Mouse (Mus musculus) CD4-positive, CD25-positive, alpha-beta regulatory T cell, adult 2 months (primary cell): ENCODE measurements around the gene Ghrh.
"Not testable (repeated sequence)": the region's sequence is repeated elsewhere in the genome, so short reads cannot be mapped to it uniquely, and the experiment has no call there.

Experiments
- DNase-seq: peaks from one replicate; pipeline ENCODE4 v3.0.0-alpha.2; 2012; ENCODE audit warnings: low read depth, low spot score

The Ghrh gene

DNA sequence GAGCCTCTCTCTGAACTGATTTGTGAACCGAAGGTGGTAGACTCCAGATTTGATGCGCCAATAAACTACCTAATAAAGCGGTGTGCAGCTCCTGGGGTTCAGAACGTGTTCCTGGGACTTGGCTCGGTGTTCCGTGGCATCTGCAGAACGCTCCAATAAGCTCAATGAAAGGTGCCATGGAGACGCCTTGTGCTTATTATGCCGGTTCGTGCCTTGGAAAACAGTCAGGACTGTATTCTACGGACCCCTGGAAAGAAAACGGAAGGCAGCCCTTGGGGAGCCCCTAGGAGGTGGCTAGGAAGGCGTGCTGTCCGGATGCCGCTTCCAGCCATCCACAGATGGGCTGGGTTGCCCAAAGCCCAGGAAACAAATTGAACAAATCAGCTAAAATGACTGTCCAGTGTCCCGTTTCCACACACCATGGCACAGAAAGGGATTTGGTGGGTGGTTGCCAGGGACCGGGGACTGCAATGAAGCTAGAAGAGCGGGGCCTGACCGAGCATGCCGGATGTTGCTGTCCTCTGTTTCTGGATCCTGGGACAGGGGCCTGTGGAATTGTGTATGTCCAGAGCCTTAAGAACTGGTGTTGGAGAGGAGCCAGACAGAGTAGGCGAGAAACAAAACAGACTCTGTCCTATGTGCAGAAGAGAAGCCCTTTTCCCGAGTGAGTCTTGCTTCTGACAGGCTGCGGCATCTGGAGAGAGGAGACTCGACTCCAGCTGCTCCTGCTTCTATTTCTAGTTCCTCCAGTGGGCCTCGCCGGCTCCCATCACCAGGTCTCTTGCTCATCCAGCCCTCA is at the start of gene Ghrh:
Gene Ghrh, minus strand, starts transcription at position 146 of the 799 bp plus-strand sequence.
- no peak for DNase-seq

DNA sequence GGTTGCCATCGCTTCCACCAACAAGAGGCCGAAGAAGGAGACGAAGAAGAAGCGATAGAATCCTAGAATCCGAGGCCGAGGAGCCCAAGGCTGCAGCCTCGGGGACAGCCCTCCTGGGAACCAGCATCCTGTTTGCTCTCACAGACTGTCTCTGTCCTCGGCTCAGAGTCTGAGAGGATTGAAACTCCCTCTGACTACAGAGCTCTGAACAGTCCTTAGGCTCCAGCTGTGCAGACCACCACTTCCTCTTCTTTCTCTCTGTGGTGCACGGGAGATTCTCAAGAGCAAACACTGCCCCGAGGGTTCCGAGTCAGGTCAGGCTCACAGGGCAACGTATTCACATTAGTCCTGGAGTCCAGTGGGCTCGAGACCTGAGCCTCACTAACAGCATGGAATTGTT is 48.7 kb upstream of the Ghrh start:
- DNase-seq = no peak

DNA sequence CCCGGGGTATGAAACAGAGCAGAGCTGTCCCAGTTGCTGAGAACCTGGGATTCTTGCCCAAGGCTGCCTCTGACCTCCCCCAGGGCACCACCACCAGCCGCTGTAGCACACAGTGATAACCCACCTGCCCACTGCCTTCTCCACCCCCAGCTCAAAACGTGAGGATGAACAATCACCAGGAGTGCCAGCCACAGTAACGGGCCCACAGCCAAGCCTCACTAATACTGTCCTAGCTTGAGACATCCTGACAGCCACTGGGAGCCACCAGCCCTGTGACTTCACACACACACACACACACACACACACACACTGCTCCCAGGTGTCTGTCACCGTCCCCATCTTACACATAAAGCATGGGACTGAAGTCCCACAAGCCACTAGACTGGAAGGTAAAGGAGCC is 48.1 kb upstream of the Ghrh start:
- DNase-seq = no peak

DNA sequence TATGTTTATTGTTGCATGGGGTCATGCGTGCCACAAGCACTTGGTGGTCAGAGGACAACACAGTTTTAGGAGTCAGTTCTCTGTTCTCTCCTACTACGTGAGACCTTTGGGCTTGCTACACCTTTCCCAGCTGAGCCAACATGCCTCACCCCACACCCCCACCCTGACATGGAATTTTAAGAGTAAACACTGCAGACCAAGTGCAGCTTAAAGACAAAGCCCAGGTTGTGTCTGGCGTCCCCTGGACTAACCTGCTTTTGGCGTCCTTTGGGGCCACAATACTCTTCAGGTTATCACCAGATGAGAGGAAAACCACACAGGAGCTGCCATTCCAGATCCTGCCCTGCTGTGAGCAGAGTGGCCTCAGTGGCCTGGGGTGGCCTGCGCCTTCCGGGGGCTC is 47.6 kb upstream of the Ghrh start:
- DNase-seq = no peak

DNA sequence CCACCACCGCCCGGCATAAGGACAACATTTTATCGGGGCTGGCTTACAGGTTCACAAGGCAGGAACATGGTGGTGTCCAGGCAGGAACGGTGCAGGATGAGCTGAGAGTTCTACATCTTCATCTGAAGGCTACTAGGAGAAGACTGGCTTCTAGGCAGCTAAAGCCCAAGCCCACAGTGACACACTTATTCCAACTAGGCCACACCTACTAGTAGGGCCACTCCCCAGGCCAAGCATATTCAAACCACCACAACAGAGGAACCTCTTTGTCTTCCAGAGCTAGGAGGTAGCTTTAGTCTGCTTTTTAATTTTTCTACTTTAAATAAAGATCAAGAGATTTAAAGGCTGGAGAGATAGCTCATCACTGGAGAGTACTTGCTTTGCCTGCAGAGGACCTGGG is 46.2 kb upstream of the Ghrh start:
- no peak for DNase-seq

DNA sequence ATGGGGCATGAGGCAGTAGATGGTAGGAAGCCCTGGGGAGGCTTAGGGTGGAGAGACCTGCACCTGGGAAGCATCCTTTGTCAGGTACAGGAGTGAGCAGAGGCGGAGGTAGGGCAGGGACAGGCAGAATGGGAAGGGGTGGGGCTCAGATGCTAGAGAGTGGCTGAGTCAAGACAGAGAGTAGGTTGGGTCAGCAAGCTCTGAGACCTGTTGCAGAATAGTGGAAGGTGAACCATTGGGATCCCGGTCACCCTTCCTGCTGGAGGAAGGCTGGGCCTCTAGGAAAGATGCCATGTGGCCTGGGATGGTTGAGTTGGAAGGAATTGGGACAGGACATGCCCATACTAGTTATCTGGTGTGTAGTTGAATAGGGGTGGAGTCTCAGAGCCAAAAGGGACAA is 45.0 kb upstream of the Ghrh start:
- no peak for DNase-seq

DNA sequence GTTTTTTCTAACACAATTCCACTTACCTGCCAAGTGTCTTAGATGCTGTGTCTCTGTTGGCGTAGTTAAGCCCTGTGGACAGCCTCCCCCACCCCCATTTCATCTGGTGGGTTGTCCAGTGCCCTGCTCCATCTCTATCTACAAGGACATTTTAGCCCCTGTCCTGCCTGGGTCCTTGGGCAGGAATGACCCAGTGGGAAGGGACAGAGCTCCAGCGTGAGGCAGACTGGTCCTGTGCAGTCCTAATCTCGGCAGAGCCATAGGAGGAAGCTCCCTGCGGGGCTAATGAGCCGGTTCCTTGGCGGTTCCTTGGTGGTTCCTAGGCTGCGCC is 42.2 kb upstream of the Ghrh start:
- no peak for DNase-seq

DNA sequence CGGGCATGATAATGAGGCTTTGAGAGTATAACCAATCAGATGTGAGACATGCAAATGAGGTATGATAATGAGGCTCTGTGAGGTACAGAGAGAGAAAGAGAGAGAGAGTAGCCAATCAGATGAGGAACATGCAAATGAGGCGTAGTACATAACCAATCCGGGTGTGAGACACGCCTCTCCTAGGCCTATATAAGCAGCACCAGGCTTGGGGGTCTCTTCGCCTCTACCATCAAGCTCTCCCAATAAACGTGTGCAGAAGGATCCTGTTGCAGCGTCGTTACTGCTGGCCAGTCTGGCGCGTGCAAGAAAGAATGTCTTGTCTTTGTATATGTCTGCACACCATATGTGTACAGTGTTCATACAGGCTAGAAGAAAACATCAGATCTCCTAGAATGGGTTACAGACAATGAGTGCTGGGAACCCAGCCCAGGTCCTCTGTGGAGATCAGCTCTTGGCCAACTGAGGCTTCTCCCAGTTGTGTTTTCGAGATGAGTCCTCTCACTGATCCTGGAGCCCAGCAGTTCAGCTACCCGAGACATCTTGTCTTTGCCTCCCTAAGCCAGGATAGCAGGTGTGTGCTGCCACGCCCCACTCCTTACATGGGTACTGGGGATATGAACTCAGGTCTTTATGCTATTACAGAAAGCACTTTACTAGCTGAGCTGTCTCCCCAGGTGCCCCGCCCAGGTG is 41.7 kb upstream of the Ghrh start:
- DNase-seq = not testable (repeated sequence)

DNA sequence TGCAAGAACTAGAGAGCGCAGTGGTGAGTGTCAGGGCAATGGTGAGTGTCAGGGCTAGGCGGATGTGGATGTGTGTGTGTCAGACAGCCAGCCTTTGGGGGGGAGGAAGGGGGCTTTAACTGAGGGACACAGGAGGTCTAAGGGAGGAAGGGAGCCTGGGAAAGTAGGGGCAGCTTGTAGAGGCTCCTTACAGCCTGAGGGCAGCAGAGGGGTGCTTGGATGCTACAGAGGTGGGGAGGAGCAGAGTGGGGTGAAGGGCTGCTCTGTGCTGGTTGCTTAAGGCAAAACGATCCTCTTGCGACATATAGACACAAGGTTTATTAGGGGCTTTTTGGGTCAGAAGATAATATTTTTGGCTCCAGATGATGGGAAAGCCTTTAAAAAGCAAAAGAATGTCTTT is 37.5 kb upstream of the Ghrh start:
- DNase-seq = no peak

DNA sequence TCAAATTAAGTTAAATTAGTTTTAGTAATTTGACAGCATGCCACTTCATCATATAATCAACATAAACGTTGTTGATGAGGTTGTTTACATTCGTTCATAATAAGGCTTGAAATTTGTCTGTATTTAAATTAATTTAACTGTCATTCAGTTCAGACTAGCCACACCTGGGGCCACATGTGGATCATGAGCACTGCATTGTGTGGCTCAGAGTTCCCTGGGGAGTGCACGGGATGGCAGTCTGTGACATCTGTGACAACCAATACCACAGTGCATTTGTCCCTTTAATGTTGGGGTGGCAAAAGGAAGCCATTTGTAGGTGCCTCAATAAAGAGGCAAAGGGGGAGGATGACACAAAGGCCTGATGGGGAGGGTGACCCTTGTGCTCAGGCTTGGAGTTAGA is 29.7 kb upstream of the Ghrh start:
- DNase-seq = no peak

DNA sequence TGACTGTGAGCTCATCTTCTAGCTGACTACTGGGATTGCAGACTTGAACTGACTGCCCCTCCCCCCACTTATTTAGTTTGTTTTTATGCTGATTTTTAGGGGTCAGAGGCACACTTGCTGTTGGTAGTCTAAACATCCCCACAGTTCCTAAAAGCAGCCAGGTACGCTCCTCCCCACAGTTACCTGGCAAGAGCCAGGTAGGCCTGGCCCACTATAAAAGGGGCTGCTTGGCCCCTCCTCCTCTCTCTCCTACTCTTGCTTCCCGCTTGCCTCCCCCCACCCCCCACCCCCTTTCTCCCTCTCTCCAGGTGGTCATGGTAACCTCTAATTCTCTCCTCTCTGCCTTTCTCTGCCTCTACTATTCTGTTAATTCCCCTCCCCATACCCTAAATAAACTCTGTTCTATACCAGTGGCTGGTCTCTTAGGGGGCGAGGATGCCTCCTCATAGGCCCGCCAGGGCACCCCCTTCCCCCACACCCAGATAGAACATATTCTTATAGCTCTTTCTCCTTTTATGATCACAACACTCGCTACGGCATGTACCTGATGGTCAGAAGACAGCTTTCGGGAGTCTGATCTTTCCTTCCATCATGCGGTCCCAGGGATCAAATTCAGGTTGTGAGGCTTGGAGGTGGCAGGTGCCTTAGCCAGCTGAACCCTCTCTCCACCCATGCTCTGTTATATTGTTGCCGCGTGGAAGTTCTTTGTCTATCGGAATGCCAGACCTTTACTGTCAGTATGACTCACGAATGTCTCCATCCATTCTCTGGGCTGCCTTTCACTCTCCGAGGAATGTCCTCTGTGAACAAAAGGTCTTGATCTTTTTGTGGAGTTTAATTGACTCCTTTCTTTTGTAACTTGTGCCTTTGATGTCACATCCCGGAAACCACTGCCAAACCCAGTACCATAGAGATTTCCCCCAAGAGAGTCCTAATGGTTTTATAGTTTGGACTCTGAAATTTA is 28.8 kb upstream of the Ghrh start:
- DNase-seq = no peak

DNA sequence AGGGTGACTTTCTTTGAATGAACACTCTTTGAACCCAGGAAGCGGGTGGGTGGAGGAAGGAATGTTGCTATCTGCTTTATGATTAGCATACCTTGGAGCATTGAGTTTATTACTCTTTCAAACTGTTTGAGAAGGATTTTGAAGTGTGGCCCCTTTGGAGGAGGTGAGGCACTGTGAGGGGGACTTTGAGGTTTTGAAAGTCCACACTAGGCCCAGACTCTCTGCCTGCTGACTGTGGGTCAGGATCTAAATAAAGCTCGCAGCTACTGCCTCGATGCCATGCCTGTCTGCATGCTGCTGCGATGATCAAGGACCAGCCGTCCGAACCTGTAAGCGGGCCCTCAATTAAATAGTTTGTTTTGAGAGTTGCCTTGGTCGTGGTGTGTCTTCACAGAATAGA is 27.7 kb upstream of the Ghrh start:
- no peak for DNase-seq

DNA sequence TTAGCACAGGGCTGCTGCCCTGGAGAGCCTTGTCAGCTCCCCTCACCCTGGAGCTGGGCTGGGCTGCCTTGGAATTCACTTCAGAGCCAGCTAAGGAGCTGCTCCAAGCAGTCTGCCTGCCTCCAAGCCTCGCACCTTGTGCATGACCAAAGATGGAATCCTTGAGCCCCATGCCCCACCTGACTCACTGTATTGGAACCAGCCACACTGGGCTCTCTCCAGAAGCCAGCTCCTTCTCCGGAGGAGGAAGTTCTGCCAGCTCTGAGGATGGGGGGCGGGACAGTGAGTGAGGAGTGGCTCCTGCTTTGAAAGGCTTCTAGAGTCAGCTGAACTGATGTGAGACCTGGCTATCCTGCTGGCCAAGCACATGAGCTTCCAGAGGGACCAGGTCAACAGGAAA is 26.4 kb upstream of the Ghrh start:
- no peak for DNase-seq

DNA sequence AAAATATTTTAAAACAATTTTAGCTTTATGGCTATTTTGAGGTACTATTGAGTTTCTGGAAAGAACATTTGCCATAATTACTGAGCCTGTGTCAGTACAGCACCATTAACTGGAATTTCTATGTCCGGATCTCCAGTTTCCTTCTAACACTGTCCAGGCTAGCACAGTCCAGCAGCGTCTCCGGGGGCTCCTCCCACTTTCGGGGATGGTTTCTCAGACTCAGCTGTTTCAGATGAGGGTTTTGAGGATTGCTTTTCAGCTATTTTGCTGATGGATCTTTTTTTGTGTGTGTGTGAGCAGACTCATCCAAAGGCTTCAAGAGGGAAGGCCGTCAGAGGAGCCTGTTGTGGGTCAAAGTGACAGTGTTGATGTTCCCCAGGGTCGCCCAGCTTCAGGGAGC is 24.4 kb upstream of the Ghrh start:
- DNase-seq = no peak

DNA sequence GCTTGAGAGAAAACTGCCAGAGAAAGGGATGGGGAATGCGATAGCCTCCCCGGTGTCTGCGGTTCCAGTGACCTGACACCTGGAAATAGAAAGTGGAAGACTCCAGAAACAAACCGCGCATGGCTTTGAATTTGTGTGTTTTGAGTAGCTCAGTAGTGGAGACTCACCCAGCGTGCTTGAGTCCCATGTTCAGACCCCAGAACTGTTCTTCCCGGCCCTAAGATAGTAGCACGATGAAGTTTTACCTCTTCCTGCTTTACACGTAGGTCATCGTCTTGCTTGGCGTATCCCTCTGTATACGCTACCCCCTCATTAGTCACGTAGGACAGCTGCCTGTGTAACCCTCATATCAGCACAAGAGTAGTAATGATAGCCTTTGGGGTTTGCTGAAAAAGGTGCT is 20.7 kb upstream of the Ghrh start:
- no peak for DNase-seq

DNA sequence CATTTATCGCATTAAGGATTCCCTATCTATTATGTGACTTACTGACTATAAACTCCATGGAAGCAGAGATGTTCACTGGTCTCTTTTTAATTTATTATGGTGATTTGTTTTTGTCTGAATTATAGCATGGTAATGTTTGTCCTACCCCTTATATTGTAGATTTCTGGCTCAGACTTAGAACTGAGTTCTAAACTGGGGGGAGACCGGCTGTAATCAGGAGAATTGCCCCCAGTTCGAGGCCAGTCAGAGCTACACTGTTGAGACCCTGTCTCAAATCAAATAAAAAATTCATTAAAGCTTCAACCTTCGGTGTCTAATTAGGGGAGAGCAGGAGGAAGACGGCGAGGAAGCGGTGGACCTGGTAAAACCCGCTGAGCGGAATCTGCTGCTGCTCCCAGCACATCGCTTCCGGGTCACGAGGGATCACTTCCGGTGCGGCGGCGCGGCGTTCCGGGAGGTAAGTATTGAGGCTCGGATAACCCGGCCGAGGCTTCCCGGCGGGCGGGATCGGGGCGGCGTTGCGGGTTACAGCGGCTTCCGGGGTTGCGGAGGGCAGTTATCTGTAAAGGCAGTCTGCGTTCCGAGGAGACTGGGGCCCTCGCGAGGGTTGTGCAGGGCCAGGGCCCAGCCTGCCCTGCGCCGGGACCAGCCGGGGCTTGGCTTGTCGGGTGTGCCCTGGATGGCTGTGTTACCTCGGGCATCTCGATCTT is 20.0 kb upstream of the Ghrh start, which contains the start of gene Manbal:
Gene Manbal, plus strand, starts transcription at position 411 of the 710 bp plus-strand sequence.
- peak; percentile 97 for DNase-seq

DNA sequence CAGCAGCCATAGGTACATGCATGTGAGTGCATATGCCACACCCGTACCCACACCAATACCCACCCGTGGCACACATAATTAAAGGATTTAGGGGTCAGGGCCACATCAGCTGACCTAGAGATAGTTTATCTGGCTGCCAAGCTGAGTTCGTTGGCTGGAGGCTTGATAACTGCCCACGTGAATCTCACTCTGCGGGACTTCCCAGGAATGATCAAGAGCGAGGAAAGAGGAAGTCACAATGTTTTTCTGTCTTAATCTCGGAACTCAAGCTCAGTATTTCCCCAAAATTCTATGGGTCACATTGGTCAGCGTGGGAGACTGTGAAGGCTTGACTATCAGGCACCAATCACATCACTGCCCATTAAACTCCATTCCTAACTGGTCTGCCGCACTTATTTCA is 19.5 kb upstream of the Ghrh start:
- no peak for DNase-seq

DNA sequence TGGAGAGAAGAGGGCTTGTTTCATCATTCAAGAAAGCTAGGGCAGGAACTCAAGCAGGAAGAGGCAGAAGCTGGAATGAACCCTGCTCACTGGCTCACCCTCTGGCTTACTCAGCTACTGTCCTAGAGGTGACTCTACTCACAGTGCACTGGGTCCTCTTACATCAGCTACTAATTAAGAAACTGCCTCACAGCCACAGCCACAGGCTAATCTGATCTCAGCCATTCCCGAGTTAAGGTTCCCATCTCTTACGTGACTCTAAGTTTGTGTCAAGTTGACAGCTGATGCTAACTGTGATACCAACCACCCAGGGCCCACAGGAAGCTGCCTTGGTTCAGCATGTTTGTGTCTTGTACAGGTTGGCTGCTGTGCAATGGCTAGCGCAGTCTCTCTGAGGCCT is 15.7 kb upstream of the Ghrh start:
- no peak for DNase-seq

DNA sequence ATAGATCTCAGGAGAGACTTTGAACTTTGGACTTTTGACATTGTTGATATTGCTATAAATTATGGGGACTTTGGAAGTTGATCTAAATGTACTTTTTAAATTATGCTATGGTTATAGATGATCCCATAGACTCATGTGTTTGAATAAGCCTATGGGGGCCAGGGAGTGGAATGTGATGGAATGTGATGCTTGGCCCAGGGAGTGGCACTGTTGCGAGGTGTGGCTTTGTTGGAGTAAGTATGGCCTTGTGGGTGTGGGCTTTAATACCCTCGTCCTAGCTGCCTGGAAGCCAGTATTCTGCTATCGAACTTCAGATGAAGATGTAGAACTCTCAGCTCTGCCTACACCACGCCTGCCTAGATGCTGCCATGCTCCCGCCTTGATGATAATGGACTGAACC is 12.7 kb upstream of the Ghrh start:
- no peak for DNase-seq

DNA sequence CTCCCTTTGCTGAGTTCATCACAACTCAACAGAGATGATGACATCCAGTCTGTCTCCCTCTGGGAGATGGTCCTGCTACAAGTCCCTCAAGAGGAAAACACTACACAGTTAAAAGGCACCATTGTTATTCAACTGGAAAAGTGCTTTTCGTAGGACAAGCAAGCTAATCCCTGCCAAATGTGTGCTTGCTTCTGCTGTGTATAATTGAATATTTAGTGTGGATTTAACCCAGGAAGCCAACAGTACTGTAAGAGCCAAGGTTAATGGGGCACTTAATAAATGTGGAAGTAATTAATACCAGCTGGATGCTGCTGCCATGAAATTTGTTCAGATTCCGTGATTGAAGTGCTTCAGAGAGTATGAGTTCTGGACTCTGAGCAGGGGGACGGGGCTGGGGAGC is 6.8 kb upstream of the Ghrh start:
- no peak for DNase-seq

DNA sequence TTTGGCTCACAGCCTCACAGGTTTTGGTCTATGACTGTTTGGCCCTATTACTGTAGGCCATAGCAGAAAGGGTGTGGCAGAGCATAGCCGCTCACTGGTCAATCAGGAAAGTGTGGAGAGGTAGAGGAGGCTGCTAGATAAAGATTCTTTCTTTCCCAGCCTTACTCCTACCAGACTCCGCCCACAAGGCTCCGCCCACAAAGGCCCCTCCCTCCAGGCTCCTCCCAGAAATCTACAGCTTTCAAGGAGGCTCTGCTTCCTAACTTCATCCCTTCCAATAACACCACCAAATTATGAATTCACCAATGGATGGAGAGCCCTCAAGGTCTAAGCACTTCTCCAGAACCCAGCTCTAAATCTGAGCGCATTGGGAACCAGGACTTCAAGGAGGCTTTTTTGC is 5.9 kb upstream of the Ghrh start:
- DNase-seq = no peak
